Mouse (Mus musculus): ENCODE measurements at regions not wholly inside any gene's neighbourhood (a gene's known extent, or its start where the extent isn't known, plus 50 kb on each side); places are given as distances from the start of the nearest gene placed in this dataset.

GRCm38 (mm10) chr2:8628007-8628406, 1118.6 kb upstream of the Celf2 start:
- no peak for DNase-seq (ENCODE audit: low spot score in 2 of 2)

GRCm38 (mm10) chr2:8628485-8629208, 1119.3 kb upstream of the Celf2 start:
- DNase-seq (ENCODE audit: low spot score in 2 of 2) = no peak

GRCm38 (mm10) chr2:8638082-8638481, 1128.7 kb upstream of the Celf2 start:
- DNase-seq (ENCODE audit: low spot score in 2 of 2) = no peak

GRCm38 (mm10) chr2:8639282-8639681, 1129.9 kb upstream of the Celf2 start:
- no peak for DNase-seq (ENCODE audit: low spot score in 2 of 2)

- no peak for DNase-seq (ENCODE audit: low spot score in 2 of 2)
Measured at GRCm38 (mm10) chr2:8645463-8645862, 1136.1 kb upstream of the Celf2 start.

DNA sequence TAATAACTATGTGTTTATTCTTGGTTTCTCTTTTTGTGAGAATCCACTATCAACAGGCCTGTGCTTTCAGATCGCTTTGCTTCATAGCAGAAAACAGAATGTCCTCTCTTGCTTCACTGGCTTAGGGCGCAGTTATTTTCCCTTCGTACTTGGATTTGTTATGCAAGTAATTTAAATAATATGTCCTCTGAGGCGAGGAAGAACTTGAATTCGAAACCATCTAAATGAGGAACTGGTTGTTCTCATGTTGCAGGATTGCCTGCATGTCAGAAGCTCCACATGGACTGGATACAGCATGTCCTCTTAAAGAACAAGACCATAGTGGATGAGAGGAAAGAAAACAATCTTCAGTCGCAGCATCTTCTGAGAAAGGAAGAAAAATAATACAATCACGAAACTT, 1151.2 kb upstream of the Celf2 start:
- no peak for DNase-seq (ENCODE audit: low spot score in 2 of 2)

GRCm38 (mm10) chr2:8673751-8674378, 1164.5 kb upstream of the Celf2 start:
- no peak for DNase-seq (ENCODE audit: low spot score in 2 of 2)

GRCm38 (mm10) chr2:8675537-8675936, 1166.2 kb upstream of the Celf2 start:
- no peak for DNase-seq (ENCODE audit: low spot score in 2 of 2)

DNA sequence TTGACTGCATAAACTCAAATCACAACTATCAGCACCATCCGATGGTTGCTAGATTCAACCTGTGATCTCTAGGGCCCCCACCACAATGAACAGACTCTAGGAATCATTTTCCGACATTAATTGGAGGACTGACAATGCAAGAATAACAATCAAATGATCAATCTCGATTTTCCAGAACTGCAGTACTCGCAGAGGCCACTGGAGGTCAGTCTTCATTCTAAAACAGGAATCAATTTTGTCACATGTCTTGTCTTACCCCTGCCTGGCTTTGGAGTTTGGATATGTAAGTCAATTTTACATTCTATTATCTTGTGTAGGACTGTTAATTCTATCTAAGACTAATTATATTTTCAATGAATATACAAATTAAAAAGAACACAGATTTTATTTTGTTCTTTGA, 1167.2 kb upstream of the Celf2 start:
- no peak for DNase-seq (ENCODE audit: low spot score in 2 of 2)

- no peak for DNase-seq (ENCODE audit: low spot score in 2 of 2)
Measured at GRCm38 (mm10) chr2:8690846-8691643, 1181.7 kb upstream of the Celf2 start.

- peak; percentile 61 to 72 for DNase-seq (ENCODE audit: low spot score in 2 of 2)
Measured at GRCm38 (mm10) chr2:8729306-8729705, 1151.7 kb upstream of the 4930412O13Rik start.

- no peak for DNase-seq (ENCODE audit: low spot score in 2 of 2)
Measured at GRCm38 (mm10) chr2:8754142-8754541, 1126.9 kb upstream of the 4930412O13Rik start.

DNA sequence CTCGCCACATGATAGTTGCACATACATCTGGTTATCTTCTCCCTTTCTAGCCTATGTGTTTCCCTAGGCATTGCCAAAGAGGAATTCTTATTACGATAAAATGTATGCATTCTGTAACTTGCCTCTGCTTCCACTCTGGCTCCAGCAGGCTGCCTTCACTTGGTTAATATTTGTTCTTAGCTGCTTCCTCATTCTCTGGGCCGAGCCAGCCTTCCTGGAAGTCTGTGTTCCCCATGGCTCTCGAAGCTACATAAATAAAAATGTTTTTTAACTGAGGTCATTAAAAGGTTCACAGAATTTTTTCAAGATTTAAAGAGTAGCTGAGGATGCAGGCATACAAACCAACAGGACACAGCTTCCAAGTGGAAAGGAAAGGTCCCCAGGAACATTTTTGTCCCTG, 1124.5 kb upstream of the 4930412O13Rik start:
- no peak for DNase-seq (ENCODE audit: low spot score in 2 of 2)

- DNase-seq (ENCODE audit: low spot score in 2 of 2) = no peak
Measured at GRCm38 (mm10) chr2:8770636-8771035, 1110.4 kb upstream of the 4930412O13Rik start.

- DNase-seq (ENCODE audit: low spot score in 2 of 2) = no peak
Measured at GRCm38 (mm10) chr2:8781152-8781935, 1099.7 kb upstream of the 4930412O13Rik start.

- DNase-seq (ENCODE audit: low spot score in 2 of 2) = no peak
Measured at GRCm38 (mm10) chr2:8782225-8782624, 1098.8 kb upstream of the 4930412O13Rik start.

DNA sequence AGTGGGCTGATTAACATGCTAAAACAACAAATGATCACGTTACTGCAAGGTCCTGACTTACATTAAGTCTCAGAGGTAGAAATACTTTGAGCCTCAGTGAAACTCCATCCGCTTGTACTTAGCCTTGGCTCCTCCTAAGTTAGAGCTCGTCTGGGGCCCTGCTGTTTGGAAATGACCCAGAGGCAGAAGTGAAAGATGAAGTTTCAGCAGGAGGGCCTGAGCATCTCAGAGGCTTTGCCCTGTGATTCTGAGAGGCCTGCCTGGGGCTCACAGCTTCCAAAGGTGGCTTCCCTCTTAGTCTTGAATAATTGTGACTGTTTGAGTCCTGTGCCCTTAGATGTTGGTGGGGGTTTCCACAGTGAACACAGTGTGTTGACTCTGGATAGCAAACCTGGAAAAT, 1079.0 kb upstream of the 4930412O13Rik start:
- no peak for DNase-seq (ENCODE audit: low spot score in 2 of 2)

GRCm38 (mm10) chr2:8809609-8810008, 1071.4 kb upstream of the 4930412O13Rik start:
- no peak for DNase-seq (ENCODE audit: low spot score in 2 of 2)

- no peak for DNase-seq (ENCODE audit: low spot score in 2 of 2)
Measured at GRCm38 (mm10) chr2:8818127-8818526, 1062.9 kb upstream of the 4930412O13Rik start.

DNA sequence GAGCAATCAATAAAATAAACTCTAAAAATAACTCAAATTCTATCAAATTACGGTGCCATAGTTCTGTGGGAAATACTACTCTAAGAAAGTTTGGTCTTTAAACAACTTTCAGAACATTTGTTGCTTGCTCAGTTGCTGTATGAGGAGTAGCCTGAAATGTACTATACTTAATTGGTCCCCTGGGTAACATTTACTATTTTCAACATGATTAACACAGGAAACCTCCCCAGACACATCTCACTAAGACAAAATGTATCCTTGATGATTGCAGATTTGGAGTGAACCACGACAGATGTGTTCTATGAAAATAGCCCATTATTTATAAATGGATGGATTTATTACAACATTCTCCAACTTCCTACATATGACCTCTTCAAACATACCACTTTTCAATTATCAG, 1055.6 kb upstream of the 4930412O13Rik start:
- no peak for DNase-seq (ENCODE audit: low spot score in 2 of 2)
